Mouse (Mus musculus) central nervous system, embryonic 14 days (tissue): ENCODE results near the gene Cox5a. TPM values are rescaled to one million over a fixed set of nuclear protein-coding genes. Genes with fewer than 3 reads are reported as not detected.

Experiments
- polyA plus RNA-seq: library from polyadenylated mRNA; depleted of rRNA; stranded (reverse); fragments of >200 nt; gene quantifications from 2 replicates; pipeline ENCODE4 v1.2.3, GENCODE M21; 2012; rRNA removed

Cox5a gene
- polyA plus RNA-seq = 281 and 304 TPM in 2 replicates

GRCm38 (mm10) chr9:57521056-57521911 lies at the start of gene Cox5a:
Gene Cox5a (plus strand): TSS chr9:57521274.

DNA sequence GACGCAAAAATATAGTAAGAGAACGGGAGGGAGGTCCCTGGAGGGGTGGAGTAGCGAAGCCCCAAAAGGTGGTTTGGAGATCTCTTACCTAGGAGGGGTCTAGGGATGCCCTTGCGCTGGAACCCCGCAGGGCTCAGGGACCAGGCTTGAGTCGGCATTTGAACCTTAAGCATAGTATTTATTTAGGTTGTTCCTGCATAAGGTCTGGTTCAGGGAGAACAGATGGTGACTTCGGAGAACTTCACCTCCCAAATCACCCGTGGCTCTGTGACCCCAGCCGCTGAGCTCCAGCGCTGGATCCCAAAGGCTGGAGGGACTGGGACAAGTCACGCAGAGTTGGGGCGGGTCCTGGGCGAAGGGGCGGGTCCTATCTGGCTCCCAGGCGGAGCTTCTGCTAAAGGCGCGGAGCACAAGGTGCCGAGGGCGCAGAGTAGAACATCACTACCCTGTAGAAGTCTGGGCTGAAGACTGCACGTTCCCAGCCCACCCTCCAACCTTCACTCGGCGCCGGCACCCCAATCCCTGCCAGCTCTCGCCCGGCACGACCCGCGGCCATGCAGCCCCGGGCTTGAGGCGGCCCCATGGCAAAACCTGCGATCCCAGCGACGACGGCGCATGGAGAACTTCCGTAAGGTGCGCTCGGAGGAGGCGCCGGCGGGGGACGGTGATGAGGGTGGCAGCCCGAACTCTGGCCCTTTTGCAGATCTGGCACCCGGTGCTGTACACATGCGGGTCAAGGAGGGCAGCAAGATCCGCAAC lies 17.3 kb upstream of the Cox5a start, which contains the start of gene Rpp25:
Gene Rpp25, plus strand, starts transcription at position 405 of the 759 bp plus-strand sequence.

DNA sequence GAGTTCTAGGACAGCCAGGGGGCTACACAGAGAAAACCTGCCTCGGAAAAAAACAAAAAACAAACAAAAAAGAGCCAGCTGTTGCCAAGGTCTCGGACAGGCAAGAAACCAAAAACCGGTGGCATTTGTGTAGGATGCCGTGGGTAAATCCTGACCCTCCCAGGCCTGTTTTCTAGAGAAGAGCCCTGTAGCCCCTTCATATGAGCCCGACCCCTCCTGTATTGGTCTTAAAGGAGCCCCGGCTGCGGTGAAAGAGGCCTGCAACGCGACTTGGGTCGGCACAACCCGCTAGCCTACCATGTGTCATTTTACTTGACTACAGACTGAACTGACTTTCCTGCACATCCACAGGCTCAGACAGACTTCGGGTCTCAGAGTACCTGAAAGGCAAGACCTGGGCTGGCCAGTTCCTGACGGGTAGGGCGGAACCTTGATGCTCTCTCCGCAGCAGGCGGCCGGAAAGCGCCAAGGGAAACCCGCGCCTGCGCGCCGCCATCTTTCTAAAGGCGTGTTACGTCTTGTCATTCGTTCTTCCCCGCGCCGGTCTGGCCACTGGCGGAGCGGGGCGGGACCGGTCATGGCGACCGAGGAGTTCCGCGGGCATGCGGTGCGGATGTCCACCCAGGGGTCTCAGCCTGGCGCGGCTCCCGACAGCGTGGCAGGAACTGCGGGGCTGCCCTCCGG lies 16.1 kb downstream of the Cox5a start, which contains the start of gene Fam219b:
Gene Fam219b, plus strand, starts transcription at position 485 of the 684 bp plus-strand sequence.

DNA sequence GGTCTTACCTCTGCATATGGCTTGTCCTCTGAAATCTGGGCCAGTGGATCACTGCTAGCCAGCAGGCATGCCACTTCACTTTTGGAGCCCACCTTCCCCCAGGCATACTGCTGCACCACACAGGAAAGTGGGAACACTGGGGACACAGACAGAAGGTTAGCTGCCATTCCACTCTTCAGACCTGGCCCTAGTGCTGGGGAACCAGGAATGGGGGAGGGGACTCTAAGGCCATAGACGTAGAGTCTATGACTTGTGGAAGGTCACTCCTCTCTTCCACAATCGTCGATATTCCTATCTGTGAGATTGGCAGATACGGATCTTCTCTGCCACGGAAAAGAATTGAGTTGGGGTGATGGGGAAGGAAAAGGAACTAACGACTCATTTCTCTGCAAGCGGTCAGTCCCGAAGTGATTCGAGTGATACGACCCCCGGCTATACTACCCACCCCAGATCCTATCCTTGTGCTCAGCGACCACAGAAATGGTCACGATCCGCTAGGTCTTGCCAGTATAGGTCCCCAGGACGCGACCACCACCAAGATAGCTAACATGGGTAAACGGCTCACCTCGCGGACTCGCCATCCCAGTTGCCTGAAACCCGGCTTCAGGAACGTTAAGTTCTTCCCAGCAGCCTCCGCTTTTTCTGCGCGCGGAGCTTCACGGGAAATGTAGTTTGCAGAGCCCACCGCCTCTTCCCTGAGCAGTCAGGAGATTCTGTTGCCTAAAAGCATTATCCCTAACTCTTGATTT lies 31.2 kb downstream of the Cox5a start, which contains the start of gene Mpi:
Gene Mpi, minus strand, starts transcription at position 625 of the 749 bp plus-strand sequence.

GRCm38 (mm10) chr9:57560861-57561710 lies 40.0 kb downstream of the Cox5a start, which contains the start of gene Scamp2:
Gene Scamp2 (plus strand): TSS chr9:57560943.

Other genes starting within 250 kb of the Cox5a start
- gene Ppcdc, start 81.2 kb upstream of the Cox5a start, polyA plus RNA-seq = 17.6 and 19.2 TPM in 2 replicates
- gene Scamp5, start 53.2 kb upstream of the Cox5a start, polyA plus RNA-seq = 158 and 168 TPM in 2 replicates
- 8.9 and 9.9 TPM in 2 replicates for gene Rpp25, start 17.2 kb upstream of the Cox5a start, polyA plus RNA-seq
- 14.1 and 15.3 TPM in 2 replicates for gene Fam219b, start 16.3 kb downstream of the Cox5a start, polyA plus RNA-seq
- gene Mpi, start 31.5 kb downstream of the Cox5a start, polyA plus RNA-seq = 73.2 and 77.8 TPM in 2 replicates
- gene Scamp2, start 39.7 kb downstream of the Cox5a start, polyA plus RNA-seq = 64.7 and 67.9 TPM in 2 replicates
- 34.6 and 42.8 TPM in 2 replicates for gene Ulk3, start 68.2 kb downstream of the Cox5a start, polyA plus RNA-seq
- 0.19 and 0.42 TPM in 2 replicates for gene Cplx3, start 85.0 kb downstream of the Cox5a start, polyA plus RNA-seq
- gene Lman1l, start 99.5 kb downstream of the Cox5a start, polyA plus RNA-seq = 0.05 TPM in 1 of 2 replicates, not detected in the other
- 114 and 117 TPM in 2 replicates for gene Csk, start 132.4 kb downstream of the Cox5a start, polyA plus RNA-seq
- not detected in 2 replicates for gene Cyp1a2, start 162.4 kb downstream of the Cox5a start, polyA plus RNA-seq
- gene Cyp1a1, start 166.7 kb downstream of the Cox5a start, polyA plus RNA-seq = 0.05 and 0.06 TPM in 2 replicates
- 19.5 and 21.2 TPM in 2 replicates for gene Edc3, start 187.3 kb downstream of the Cox5a start, polyA plus RNA-seq
- gene Clk3, start 244.6 kb downstream of the Cox5a start, polyA plus RNA-seq = 170 and 196 TPM in 2 replicates